Mouse (Mus musculus): ENCODE results near the gene Actr3.
A peak's percentile ranks its signal among the peaks of the same experiment; 100 is the strongest.
"Not testable (repeated sequence)": the region's sequence is repeated elsewhere in the genome, so short reads cannot be mapped to it uniquely, and the experiment has no call there.

The Actr3 gene

GRCm38 (mm10) chr1:125437927-125438326 is 2.4 kb upstream of the Actr3 start:
- DNase-seq (ENCODE audit: low spot score) = no peak

- no peak for DNase-seq (ENCODE audit: low spot score)
Measured at GRCm38 (mm10) chr1:125437161-125437560, 1.6 kb upstream of the Actr3 start.

DNA sequence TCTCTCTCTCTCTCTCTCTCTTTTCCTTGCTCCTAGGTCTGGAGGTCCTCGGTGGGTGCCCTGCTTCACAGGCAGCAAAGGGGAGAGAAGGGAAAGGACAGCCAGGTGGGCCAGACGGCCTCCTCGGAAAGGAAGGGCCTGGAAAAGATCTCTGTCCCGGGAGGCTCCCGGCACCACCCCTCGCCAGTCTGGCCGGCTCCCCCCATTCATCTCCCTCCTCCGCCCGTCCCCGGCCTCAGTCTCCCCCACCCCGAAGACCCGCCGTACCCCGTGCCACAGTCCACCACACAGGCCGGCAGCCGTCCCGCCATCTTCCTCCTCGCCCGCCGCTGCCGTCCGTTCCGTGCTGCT is 534 bp downstream of the Actr3 start:
- DNase-seq (ENCODE audit: low spot score) = no peak

GRCm38 (mm10) chr1:125434485-125435001 is 984 bp downstream of the Actr3 start:
- DNase-seq (ENCODE audit: low spot score) = peak; percentile 6

GRCm38 (mm10) chr1:125431286-125431685 is 4.2 kb downstream of the Actr3 start:
- no peak for DNase-seq (ENCODE audit: low spot score)

DNA sequence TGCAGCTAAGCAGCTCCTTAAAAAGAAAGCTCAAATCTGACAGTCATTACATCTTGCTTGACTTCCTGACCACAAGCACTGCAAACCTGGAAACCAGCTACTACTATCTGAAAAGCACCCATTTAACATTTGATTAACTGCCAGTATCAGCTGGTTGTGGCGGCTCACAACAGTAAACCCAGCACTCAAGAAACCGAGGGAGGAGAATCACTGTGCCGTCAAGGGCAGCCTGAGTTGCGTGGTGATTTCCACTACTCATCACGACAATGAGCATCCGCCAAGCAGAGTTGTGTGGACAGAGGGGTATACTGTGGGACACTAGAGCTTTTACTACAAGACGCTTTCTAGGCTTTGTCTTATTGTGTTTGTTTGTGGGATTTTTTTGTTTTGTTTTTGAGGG is 4.8 kb downstream of the Actr3 start:
- DNase-seq (ENCODE audit: low spot score) = no peak

DNA sequence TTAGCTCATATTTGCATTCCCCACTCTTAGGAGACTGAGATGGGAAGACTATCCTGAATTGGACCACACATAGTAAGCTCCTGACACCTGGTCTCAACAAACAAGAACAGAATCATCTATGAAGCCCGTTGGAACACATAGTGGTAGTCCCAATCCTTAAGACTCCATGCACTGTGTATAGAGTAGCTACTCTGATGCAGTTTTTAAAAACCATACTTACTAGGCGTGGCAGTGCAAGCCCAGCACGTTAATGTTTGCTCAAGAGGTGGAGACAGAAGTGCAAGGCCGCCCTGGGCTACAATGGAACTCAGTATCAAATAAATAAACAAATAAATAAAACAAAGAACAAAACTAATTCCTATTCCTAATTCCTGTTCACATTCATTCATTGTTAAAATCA is 5.5 kb downstream of the Actr3 start:
- DNase-seq (ENCODE audit: low spot score) = no peak

- DNase-seq (ENCODE audit: low spot score) = no peak
Measured at GRCm38 (mm10) chr1:125428315-125428714, 7.2 kb downstream of the Actr3 start.

DNA sequence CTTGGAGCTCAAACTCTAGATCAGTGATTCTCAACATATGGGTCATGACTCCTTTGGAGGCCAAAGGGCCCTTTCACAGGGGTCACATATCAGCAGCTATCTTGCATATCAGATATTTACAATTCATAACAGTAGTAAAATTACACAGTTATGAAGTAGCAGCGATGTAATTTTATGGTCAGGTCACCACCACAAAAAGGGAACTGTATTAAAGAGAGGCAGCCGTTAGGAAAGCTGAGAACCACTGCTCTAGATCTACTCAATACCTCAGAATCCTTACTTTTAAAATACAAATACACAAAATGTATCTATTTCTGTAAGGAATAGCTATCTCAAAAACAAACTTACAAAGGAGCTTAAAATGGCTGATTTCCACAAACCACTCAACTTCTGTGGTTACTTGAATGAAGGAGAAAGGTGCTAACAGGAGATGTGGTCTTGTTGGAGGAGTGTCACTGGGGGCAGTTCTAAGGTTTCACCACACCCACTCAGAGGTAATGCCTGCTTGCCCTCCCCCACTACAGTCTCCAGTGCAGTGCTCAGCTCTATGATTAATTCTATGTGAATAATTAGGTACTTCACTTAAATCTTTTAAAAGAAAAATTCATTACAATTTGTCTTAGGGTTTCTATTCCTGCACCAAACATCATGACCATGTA is 9.0 kb downstream of the Actr3 start:
- DNase-seq (ENCODE audit: low spot score) = no peak

DNA sequence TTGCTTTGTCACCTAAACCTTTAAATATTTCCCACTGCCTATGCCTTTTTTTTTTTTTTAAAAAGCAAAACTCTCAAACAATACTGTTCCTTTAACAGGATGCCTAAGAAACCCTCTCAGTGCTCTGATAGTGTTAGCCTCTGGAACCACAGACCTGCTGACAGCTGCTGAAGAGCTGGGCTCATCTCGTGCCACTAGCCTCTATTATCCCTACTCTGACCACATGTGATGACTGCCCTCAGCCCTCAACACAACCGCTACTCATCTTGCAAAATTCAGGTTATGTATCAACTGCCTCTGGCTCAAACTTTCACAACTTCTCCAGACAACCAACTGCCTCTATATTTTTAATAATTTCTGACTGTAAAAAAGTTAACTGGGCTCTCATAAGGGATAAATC is 15.6 kb downstream of the Actr3 start:
- DNase-seq (ENCODE audit: low spot score) = no peak

GRCm38 (mm10) chr1:125418732-125419131 is 16.8 kb downstream of the Actr3 start:
- DNase-seq (ENCODE audit: low spot score) = no peak

DNA sequence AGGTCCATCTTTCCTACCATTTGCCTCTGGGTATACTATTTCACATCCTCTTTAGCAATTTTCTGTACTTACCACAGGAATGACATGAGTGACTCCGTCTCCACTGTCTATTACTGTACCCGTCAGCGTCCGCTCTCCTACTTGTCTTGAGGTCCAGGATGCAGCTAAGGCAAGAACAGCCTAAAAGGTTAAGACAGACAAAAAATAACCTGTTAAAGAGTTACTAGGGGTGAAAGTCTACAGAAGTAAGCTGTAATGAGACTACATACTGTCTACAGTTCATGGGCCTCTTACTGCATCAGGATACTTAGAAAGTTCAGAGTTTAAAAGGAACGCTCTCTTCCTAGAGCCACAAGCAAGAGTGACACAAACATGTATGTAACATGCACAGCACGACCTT is 28.3 kb downstream of the Actr3 start:
- no peak for DNase-seq (ENCODE audit: low spot score)

DNA sequence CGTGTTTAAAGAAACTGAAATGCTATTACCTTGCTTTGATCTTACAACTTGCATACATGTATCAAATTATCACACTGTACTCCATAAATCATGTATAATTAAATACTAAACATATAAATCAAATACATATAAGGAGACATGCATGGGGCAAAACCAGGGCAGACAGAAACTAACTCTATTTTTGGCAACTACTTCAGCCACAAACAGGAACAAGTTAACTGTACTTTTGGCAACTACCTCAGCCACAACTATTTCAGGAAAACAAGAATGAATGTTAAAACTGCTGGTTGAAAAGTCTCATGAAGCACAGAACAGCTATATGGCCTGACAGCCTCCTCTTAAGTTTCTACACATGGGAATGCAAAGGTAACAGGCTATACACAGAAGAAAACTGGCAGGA is 40.1 kb downstream of the Actr3 start:
- no peak for DNase-seq (ENCODE audit: low spot score)

- not testable (repeated sequence) for DNase-seq (ENCODE audit: low spot score)
Measured at GRCm38 (mm10) chr1:125393324-125393723, 42.2 kb downstream of the Actr3 start.

DNA sequence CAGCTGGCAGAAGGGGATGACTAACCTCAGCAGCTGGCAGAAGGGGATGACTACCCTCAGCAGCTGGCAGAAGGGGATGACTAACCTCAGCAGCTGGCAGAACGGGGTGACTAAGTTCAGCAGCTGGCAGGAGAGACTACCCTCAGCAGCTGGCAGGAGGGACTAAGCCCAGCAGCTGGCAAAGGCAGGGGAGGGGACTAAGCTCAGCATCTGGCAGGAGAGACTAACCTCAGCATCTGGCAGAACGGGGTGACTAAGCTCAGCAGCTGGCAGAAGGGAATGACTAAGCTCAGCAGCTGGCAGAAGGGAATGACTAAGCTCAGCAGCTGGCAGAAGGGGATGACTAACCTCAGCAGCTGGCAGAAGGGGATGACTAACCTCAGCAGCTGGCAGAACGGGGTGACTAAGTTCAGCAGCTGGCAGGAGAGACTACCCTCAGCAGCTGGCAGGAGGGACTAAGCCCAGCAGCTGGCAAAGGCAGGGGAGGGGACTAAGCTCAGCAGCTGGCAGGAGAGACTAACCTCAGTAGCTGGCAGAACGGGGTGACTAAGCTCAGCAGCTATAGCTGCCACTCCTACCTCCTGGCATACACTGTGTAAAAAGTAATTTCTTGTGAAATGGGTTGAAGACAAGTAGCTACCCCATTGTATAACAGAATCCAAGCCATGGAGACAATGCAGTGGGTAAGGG is 45.3 kb downstream of the Actr3 start:
- not testable (repeated sequence) for DNase-seq (ENCODE audit: low spot score)

DNA sequence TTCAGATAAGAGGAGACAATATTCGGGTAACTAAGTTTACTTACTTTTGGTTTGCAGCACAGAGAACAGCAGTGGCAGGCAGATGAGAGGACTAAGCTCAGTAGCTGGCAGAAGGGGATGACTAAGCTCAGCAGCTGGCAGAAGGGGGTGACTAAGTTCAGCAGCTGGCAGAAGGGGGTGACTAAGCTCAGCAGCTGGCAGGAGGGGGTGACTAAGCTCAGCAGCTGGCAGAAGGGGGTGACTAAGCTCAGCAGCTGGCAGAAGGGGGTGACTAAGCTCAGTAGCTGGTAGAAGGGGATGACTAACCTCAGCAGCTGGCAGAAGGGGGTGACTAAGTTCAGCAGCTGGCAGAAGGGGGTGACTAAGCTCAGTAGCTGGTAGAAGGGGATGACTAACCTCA is 45.9 kb downstream of the Actr3 start:
- DNase-seq (ENCODE audit: low spot score) = not testable (repeated sequence)

DNA sequence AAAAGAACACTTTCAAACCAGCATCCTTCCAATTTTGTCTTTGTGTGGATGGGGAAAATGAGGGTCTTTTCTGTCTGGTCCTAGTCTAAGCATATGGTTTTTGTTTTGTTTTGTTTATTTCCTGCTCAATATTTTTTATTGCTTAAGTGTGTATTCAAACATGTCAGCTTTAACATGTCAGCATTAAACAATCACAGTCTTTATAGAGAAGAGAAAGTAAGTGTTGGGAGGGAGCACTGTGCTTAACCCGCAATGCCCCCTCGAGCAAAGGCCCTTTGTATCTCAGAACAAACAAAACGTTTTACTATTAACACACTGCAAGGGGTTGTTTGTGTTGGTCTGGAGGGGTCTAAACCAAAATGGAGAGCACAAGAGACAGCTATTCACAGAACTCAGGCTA is 47.2 kb downstream of the Actr3 start:
- DNase-seq (ENCODE audit: low spot score) = no peak

DNA sequence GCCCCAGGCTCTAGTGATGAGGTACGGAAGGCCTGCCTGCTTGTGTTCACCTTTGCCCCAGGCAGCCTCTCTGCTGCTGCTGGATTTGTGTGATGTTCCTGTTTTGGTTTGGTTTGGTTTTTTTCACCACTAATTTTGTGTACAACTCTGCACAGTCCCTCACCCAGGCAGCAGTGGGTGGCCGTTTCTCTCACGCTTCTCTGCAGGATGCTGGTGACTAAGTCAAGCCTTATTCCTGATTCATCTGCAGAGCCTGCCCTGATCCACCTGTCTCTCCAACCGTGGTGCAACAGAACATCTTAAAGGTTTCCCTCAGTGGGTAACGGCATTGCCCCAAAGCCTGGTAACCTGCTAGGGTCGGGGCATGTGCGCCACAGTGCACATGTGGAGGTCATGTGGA is 49.3 kb downstream of the Actr3 start:
- no peak for DNase-seq (ENCODE audit: low spot score)

- DNase-seq (ENCODE audit: low spot score) = no peak
Measured at GRCm38 (mm10) chr1:125382622-125383021, 52.9 kb downstream of the Actr3 start.

DNA sequence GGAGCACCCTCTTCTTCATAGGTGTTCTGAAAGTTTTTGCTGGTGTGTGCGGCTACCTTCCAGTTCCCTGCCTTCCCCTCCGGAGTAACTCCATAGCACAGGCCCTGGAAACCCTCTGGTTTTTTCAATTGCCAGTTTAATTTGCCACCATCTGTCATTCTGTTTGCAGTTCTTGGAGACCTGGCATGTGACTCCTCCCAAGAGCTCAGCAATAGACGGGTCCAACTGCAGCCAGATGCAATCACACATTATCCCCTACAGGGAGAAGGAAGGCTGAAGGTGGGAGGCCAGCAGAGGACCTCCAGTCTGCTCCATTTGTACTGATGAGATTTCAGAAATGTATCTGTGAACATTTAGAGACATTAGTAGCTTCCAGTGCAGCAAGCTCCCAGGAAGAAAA is 56.6 kb downstream of the Actr3 start:
- DNase-seq (ENCODE audit: low spot score) = no peak

GRCm38 (mm10) chr1:125372855-125373254 is 62.7 kb downstream of the Actr3 start:
- no peak for DNase-seq (ENCODE audit: low spot score)

DNA sequence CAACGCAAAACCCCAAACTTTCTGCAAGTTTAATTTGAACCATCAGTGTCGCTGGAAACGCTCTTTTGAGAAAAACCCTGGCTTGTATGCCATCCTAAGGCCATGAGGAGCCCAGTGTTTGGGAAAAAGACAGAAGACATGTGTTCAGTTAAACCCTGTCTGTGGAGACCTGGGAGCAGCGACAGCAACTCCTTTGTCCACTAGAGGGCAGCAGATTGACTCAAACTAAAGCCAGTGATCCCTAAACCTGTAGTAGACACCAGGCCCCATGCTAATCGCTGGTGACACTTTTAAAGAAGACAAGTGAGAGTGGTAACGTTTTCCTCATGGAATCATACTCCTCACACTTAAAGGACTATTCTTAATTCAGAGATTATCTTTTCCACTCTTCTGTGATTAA is 64.7 kb downstream of the Actr3 start:
- DNase-seq (ENCODE audit: low spot score) = peak; percentile 19

DNA sequence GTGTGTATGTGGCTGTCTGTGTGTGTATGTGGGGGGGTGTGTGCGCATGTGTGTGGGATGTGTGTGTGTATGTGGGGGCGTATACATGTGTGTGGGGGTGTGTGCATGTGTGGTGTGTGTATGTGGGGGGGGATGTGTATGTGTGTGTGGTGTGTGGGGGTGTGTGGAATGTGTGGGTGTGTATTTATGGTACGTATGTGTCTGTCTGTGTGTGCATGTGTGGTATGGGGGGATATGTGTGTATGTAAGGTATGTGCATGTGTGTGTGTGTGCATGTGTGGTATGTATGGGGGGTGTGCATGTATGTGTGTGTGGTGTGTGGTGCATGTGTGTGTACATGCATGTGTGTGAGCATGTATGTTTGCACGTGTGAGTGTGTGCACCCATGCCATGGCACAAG is 70.0 kb downstream of the Actr3 start:
- no peak for DNase-seq (ENCODE audit: low spot score)
